Mouse (Mus musculus) retina, postnatal 7 days (tissue): Measurements from ENCODE around the gene Kdf1.
A peak's percentile ranks its signal among the peaks of the same experiment; 100 is the strongest.
"Not testable (repeated sequence)": the region's sequence is repeated elsewhere in the genome, so short reads cannot be mapped to it uniquely, and the experiment has no call there.

Experiments used
- DNase-seq: peaks from one replicate; pipeline ENCODE4 v3.0.0-alpha.2; 2012; ENCODE audit warnings: low read depth, low spot score

Kdf1 gene

GRCm38 (mm10) chr4:133496738-133497445 is 21.9 kb upstream of the Kdf1 start:
- DNase-seq = no peak

DNA sequence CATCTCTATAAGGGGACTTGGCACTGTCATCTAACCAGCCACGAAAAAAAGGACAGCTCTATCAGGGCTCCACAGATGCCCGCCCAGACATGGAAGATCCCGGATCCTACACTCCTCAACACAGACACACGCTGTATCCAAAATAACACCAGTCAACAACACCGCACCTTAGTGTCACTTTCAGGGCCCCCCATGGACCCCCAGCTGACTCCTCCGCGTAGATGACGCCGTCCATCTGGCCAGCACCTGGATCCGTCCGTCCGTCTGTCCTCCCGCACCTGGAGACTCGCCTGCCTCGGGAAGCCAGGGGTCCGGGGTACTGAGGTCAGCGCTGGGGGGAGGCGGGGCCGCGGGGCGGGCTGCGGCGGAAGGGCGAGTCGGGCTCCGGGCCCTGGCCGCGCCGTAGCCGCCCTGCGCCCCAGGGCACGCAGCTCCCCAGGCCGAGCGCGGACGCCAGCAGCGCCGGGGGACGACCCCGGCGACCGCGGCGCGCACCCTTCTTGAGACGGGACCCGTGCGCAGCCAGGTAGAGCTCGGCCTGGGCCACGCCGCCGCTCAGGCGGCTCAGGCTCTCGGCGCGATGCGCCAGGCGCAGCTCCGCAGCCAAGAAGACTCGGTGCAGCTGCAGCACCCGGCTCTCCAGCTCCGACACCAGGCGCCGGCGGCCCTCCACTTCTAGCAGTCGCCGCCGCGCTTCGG is 21.2 kb upstream of the Kdf1 start:
- DNase-seq = no peak

DNA sequence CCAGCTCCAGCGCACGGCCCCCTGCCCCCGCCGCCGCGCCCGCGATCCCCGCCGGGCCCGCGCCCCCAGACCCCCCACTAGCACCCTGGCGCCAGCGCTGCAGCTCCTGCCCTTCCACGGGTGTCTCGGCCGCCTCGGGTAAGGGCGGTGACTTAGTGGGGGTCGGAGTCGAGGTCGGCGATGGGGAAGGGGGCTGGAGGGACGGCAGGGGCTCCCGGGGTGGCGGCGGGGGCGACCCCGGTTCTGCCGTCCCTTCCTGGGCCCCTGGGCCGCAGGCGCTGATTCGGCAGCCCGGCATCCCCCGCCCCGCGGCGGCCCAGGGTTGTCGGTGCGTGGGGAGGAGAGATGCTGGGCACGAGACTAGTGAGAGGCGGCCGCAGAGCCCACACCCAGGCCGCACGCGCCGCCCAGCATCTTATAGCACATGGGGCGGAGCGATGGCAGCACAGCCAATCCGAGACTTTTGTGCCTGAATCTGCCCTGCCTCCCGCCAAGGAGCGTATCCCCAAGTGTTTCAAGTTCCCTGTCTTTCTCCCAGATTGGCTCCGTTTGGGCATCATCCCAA is 20.5 kb upstream of the Kdf1 start, which contains the start of gene Trnp1:
Gene Trnp1, minus strand, starts transcription at position 391 of the 565 bp plus-strand sequence.
- peak; percentile 53 for DNase-seq

DNA sequence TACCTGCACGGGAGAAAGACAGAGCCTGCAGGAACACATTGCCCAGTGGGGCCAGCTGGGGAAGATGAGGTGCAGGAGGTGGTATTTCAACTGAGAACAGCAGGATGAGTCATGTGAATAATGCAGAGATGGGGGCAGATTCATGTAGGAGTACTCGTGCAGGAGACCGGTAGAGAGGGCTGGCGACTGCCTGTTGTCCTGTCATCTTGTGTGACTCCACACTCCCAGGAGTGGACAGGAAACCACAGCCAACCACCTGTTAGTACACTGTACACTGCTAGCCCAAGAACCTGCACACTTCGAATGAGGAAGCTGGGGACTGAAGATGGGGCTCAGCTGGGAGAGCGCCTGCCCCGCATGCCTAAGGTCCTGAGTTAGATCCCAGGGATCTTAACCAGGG is 17.2 kb upstream of the Kdf1 start:
- no peak for DNase-seq

DNA sequence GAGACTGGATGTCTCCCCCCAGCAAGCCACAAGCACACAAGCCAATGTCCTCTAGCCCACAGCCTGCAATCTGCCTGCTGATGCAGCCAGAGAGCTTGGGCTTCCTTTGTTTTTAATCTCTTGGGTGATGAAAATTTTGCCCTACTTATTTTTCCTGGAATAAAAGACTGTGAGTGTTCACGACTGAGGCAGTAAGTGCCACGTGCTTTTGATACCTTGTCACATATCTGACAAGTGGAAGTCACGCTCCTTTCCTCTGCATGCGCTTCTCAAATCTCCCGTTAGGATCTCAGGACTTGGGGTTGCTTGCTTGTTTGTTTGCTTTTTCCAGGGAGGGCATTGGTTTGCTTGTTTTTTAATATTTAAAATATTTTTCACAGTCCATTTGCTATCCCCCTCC is 14.5 kb upstream of the Kdf1 start:
- DNase-seq = no peak

- DNase-seq = no peak
These were observed 13.8 kb upstream of the Kdf1 start for GRCm38 (mm10) chr4:133504755-133505485.

DNA sequence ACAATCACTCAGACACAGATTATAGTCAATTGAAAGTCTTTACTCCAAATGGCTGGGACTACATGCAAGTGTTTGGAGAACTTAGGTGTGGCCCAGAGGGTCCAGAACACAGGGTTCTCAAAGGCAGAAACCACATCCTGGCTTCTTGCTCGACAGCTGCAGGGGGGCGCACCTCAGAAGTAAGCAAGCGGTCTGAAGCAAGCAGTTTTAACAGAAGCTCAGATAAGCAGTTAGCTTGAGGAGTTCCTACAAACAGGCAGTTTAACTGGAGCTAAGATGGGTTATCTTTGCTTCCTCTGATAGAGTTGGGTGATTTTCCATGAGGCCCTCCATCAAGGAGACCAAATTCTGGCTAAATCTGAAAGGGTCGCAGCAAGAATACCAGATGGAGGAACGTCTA is 12.2 kb upstream of the Kdf1 start:
- DNase-seq = no peak

DNA sequence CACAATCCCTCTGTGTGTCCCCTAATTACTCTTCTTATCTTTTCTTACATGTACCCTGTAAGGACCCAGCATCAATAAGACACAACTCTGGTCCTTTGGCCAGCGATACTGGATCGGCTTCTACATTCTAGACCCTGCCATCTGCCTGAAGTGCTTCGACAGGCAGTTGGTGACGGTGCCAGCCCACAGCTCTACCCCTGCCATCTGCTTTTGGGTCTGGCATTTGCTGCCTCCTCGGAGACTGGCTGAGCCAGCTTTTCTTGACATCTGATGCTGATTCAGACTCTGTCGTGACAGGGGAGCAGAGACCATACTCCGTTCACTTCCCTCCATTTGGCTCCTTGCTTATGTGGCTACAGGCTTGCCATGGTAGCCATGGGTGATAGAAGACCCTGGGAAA is 9.8 kb upstream of the Kdf1 start:
- DNase-seq = no peak

- no peak for DNase-seq
These were observed 7.7 kb upstream of the Kdf1 start for GRCm38 (mm10) chr4:133511050-133511449.

- DNase-seq = not testable (repeated sequence)
These were observed 6.3 kb upstream of the Kdf1 start for GRCm38 (mm10) chr4:133512511-133512910.

DNA sequence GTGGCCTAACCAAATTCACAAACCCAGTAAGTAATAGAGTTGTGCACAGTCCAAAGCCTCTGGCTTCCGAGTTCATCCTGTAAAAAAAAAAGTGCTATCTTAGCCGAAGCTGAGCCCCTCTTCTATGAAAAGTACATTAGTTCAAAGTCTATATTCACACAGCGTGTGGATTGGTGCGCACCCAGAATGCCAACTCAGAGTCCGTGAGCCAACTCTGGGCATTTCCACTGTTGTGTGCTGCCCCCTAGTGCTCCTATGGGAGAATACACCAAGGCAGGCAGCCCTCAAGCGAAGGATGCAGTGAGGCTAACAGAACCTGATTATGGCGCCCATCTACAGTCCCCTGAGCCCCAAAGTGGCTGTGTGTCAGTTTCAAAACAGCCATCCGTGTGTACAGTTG is 5.8 kb upstream of the Kdf1 start:
- DNase-seq = peak; percentile 70

- DNase-seq = no peak
These were observed 554 bp downstream of the Kdf1 start for GRCm38 (mm10) chr4:133519369-133519665.

DNA sequence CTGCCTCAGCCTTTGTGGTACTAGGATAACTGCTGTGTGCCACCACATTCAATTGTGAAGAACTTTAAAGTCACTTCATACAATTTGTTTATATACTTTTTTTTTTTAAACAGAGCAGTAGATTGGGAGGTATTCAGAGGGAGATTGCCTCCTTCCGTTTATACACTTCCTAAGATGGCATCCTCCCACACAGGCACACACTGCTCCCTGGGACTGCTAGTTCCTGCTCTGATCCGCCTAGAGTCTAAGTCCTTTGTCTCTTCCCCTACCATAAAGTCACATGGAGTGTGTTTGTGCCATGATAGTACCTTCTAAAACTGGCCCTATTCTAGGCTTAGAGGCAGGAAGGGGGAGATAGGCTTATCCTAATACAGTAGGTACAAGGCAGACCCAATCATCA is 2.7 kb downstream of the Kdf1 start:
- DNase-seq = no peak

- no peak for DNase-seq
These were observed 9.0 kb downstream of the Kdf1 start for GRCm38 (mm10) chr4:133527788-133528187.

GRCm38 (mm10) chr4:133532777-133533176 is 14.0 kb downstream of the Kdf1 start:
- no peak for DNase-seq

DNA sequence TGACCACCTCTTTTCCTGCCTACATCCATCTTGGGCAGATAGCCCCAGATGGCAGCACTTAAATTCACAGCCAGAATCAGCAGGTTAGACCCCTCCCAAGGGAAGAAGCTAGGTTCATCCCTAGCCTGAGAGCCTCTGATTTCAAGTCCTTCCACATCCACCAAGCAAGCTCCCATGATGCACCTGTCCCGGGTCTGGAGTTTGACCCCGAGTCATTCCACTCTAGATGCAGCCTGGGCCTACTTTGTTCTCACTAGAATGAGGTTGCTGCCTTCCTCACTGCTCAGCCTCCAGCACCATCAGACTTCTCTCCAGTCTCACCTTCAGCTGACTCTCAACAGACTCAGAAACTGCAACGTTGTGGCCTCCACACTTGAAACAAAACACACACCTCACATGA is 17.3 kb downstream of the Kdf1 start:
- DNase-seq = no peak

DNA sequence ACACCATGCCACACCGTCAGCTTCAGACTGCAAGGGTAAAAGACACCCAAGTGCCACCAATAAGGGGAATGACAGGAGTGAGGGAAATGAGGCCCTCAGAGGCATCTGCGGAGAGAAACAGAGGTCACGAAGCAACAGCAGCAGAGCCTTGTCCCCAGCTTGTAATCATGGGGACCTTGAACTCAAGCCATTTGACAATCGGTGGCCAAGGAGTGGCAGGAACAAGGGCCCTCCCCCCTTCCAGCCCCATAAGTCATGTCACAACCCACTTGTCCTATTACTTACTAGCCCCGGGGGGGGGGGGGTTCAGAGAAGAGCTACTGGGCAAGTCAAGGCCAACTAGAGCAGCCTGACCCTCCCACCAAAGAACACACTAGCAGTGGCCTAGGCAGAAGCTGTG is 17.9 kb downstream of the Kdf1 start:
- DNase-seq = no peak

- peak; percentile 88 for DNase-seq
These were observed 26.8 kb downstream of the Kdf1 start, which contains the start of gene Nudc for GRCm38 (mm10) chr4:133545272-133546231. Gene Nudc, minus strand, starts transcription at chr4:133545996.

GRCm38 (mm10) chr4:133552029-133552428 is 33.3 kb downstream of the Kdf1 start:
- no peak for DNase-seq

DNA sequence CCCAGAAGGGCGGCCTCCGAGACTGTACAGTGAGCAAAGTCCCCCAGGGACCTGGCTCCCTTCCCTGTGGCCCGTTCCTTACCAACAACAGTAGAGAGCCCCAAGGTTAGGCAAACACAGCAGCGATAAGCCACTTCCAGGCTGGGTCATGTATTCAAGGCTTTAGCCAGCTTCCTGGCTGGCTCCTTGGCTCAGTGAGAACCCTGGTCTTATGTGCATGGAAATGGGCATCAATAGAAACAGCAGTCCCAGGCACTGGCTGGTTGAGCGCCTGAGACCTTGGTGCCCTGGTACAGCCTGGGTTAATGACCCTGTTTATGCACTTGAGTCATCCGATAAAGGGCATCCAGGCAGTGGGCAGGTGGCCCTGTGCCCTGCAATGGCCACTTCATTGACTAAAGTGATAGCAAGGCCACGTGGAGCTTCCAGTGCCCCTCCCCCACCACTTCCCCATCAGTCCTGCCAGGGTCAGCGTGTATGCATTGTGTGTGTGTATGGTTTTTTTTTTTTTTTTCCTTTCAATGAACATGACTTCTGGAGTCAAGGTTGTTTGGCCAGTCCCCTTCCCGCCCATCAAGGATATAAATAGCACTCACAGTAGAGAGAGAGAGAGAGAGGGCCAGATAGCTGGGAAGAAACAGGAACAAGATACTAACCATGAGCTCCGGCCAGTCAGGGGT is 34.1 kb downstream of the Kdf1 start, which contains the start of gene Nr0b2:
Gene Nr0b2, plus strand, starts transcription at position 609 of the 680 bp plus-strand sequence.
- no peak for DNase-seq
